Mouse (Mus musculus) intestine, postnatal 0 days (tissue): Measurements from ENCODE around the gene Ing3. TPM values are rescaled to one million over a fixed set of nuclear protein-coding genes. Genes with fewer than 3 reads are reported as not detected.

ENCODE experiments used
- ATAC-seq: fragments of 200-750 bp; cut with Nextera tagmentation; 2 replicates; pipeline ENCODE4 v1.8.0; 2017; ENCODE audit warnings: mild to moderate bottlenecking, moderate TSS enrichment, moderate library complexity
- H3K27ac ChIP-seq: fragments of 300-500 bp; sonication (generic); 2 replicates; pipeline ENCODE4 v1.5.1; 2014; ENCODE audit warnings: mild to moderate bottlenecking, low read depth, low read length, moderate library complexity
- H3K27me3 ChIP-seq: fragments of 300-500 bp; sonication (generic); replicated peaks from 2 replicates; pipeline ENCODE4 v1.6.1; 2014; ENCODE audit warnings: low read length, mixed read lengths; ENCODE audit not compliant: control insufficient read depth, insufficient read depth
- H3K36me3 ChIP-seq: fragments of 300-500 bp; sonication (generic); 2 replicates; pipeline ENCODE4 v1.6.1; 2014; ENCODE audit warnings: mild to moderate bottlenecking, moderate library complexity; ENCODE audit not compliant: control insufficient read depth, insufficient read depth
- H3K4me1 ChIP-seq: fragments of 300-500 bp; sonication (generic); replicated peaks from 2 replicates; pipeline ENCODE4 v1.6.1; 2014; ENCODE audit warnings: antibody characterized with exemption, low read length, mixed read lengths; ENCODE audit not compliant: control insufficient read depth, insufficient read depth
- H3K4me2 ChIP-seq: fragments of 300-500 bp; sonication (generic); replicated peaks from 2 replicates; pipeline ENCODE4 v1.6.1; 2014; ENCODE audit warnings: low read depth, mild to moderate bottlenecking, moderate library complexity
- H3K4me3 ChIP-seq: fragments of 300-500 bp; sonication (generic); 2 replicates; pipeline ENCODE4 v1.5.1; 2014; ENCODE audit warnings: low read depth, low read length
- H3K9ac ChIP-seq: fragments of 300-500 bp; sonication (generic); 2 replicates; pipeline ENCODE4 v1.6.1; 2014; ENCODE audit warnings: mild to moderate bottlenecking, low read depth, low read length
- H3K9me3 ChIP-seq: fragments of 300-500 bp; sonication (generic); 2 replicates; pipeline ENCODE4 v1.6.1; 2016; ENCODE audit warnings: mixed run types; ENCODE audit not compliant: control insufficient read depth
- CTCF ChIP-seq: sonication (generic); IDR thresholded peaks from 2 replicates; pipeline ENCODE4 v1.5.1; 2016; ENCODE audit warnings: low read depth, mild to moderate bottlenecking, control low read depth, antibody characterized with exemption, moderate library complexity
- WGBS: fragments of 180-500 bp; shearing (Covaris S2); extraction: QIAGEN DNeasy Blood & Tissue Kit; methylation state at CpG from one replicate; pipeline ENCODE4 v1.1.7; 2014; 5-methylcytosine and 5-hydroxymethylcytosine counted together
- polyA plus RNA-seq: library from polyadenylated mRNA; unstranded; fragments of >200 nt; fragmentation: Nextera tagmentation; extraction: Ambion mirVana; gene quantifications from 2 replicates; pipeline ENCODE4 v1.2.1, GENCODE M21; 2015

Ing3 gene
- polyA plus RNA-seq, 1 experiment from 2014 or later: 25.0 TPM

DNA sequence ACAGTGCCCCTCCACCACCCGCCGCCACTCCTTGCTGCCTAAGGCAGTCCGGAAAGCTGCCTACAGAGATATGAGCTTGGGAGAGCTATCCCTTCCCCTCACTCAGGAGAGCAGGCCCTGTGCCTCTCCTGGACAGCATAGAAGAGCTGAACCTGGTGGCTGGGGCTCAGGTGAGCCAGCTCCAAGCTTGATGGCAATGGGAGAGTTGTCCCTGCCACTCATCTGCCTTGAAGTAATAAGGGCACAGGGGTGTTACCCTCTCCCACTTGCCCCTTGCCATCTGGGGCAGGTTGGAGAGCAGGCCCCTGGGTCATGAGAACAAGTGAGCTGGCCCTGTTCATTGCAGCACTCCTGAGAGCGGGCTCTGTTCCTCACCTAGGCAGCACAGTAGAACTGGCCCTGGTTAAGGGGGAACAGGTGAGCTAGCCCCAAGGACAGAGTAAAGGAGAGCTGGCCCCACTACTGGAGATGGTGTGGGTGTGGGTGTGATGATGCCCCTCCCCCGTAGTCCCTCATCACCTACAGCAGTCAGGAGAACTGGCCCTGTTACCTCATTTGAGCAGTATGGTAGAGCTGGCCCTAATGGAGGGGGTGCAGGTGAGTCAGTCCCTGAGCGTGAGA is 65.0 kb downstream of the Ing3 start:
- Histone ChIP-seq H3K4me1 (no peaks in the 10 kb centered on the region), H3K27me3 (no peaks in the 10 kb centered on the region), H3K36me3 (no peaks in the 10 kb centered on the region), H3K27ac (no peak overlapping the region), H3K4me2 (no peak overlapping the region), H3K9me3 (no peaks in the 10 kb centered on the region), H3K9ac (no peak overlapping the region), H3K4me3 (no peak overlapping the region)
- 88% methylated on average over 6 of the region's 6 CpGs for WGBS
- no peak for ATAC-seq
- TF ChIP-seq CTCF: no peak

DNA sequence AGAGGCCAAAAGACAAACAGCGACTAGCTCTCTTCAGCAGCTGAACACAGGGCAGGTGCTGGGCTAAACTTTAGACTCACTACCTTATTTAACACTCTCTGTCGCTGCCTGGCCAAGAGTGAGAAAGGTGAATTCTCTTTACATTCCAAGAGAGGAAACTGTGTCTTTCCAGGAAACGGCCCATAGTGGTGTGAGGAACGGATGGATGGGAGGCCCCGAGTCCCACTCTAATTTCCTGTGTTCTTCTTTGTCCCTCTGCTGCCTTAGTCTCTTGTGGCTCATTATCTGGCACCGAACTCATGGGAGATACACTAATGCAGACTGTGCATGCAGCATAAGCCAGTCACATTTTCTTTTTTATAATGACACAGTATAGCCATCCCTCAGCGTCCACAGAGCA is 68.3 kb downstream of the Ing3 start:
- Histone ChIP-seq H3K9ac (no peak overlapping the region), H3K4me3 (no peak overlapping the region), H3K9me3 (no peaks in the 10 kb centered on the region), H3K27me3 (no peaks in the 10 kb centered on the region), H3K36me3 (no peaks in the 10 kb centered on the region), H3K4me1 (no peaks in the 10 kb centered on the region), H3K4me2 (no peak overlapping the region), H3K27ac (no peak overlapping the region)
- no peak for TF ChIP-seq CTCF
- no peak for ATAC-seq
- 65% methylated on average over 7 of the region's 7 CpGs for WGBS

DNA sequence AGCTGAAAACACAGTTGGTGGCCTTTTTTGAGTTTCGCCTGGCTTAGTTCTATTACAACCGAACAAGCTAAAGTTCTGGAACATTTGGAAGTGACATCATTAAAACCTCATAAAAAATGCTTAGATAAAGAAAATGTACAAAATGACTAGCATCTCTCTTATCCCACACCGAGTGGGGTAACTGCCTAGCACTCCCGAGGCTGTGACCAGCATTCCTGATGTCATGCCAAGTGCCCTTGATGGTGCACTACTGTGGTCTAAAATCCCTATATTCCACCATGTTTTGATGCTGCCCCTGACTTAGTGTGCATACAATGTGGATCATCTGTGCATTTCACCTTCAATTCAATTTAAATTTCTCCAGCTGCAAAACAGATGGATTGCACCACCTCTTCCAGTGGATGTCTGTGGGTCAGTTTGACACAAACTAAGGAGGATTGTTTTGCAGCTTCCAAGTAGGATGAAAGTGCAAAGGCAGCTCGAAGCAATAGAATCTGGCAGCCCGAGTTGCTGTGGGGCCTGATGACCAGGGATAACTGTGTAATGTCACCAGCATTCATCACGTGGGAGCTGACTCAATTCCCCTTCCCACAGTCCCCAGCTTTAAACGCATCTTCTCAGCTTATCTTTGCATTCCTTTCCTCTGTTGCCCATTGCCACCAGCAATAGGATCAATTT is 69.5 kb downstream of the Ing3 start:
- Histone ChIP-seq H3K9me3 (no peaks in the 10 kb centered on the region), H3K4me3 (no peak overlapping the region), H3K36me3 (no peaks in the 10 kb centered on the region), H3K27me3 (no peaks in the 10 kb centered on the region), H3K27ac (no peak overlapping the region), H3K4me2 (no peak overlapping the region), H3K9ac (no peak overlapping the region), H3K4me1 (no peaks in the 10 kb centered on the region)
- TF ChIP-seq CTCF: no peak
- 60% methylated on average over 8 of the region's 8 CpGs for WGBS
- ATAC-seq: no peak

DNA sequence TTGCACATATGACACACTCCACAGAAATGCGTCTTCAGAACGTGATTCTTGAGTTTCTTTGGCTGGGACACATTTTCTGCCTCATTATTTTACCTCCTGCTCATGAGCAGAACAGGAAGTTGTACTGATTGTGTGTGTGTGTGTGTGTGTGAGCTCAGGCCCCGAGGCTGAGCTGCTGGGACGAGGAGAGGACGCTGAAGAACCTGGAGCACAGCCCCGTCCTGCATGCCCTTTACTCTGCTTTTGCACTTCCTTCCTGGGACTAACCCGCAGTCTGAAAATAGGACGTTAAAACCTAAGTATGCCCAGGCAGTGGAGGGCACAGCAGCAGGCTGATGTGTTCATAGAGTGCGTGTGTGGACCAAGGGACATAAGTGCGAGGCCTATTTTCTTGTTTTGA is 70.3 kb downstream of the Ing3 start:
- Histone ChIP-seq H3K4me2 (no peak overlapping the region), H3K9ac (no peak overlapping the region), H3K4me3 (no peak overlapping the region), H3K9me3 (no peaks in the 10 kb centered on the region), H3K36me3 (no peaks in the 10 kb centered on the region), H3K4me1 (no peaks in the 10 kb centered on the region), H3K27ac (no peak overlapping the region), H3K27me3 (no peaks in the 10 kb centered on the region)
- ATAC-seq: no peak
- WGBS: 59% methylated on average over 10 of the region's 10 CpGs
- TF ChIP-seq CTCF: no peak

DNA sequence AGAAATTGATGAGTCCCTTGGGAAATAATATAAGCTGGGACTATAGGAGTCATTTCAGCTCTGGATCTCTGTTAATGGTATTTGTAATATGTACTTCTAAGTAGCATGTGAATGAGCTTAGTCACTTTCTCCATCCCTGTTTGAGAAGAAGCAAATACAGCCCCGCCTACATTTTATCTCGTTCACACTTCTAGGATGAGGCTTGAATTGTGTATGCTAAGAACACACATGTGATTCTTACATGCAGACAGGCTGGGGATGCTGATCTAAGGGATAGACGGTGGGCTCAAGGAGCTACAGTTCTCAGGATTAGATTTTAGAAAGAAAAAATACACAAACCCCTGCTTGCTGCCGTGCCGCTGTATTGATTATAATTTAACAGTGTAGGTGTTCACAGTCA is 71.3 kb downstream of the Ing3 start:
- Histone ChIP-seq H3K9me3 (no peaks in the 10 kb centered on the region), H3K27ac (no peak overlapping the region), H3K36me3 (no peaks in the 10 kb centered on the region), H3K4me1 (no peaks in the 10 kb centered on the region), H3K4me3 (no peak overlapping the region), H3K4me2 (no peak overlapping the region), H3K27me3 (no peaks in the 10 kb centered on the region), H3K9ac (no peak overlapping the region)
- 58% methylated on average over 5 of the region's 5 CpGs for WGBS
- TF ChIP-seq CTCF: no peak
- ATAC-seq: no peak

DNA sequence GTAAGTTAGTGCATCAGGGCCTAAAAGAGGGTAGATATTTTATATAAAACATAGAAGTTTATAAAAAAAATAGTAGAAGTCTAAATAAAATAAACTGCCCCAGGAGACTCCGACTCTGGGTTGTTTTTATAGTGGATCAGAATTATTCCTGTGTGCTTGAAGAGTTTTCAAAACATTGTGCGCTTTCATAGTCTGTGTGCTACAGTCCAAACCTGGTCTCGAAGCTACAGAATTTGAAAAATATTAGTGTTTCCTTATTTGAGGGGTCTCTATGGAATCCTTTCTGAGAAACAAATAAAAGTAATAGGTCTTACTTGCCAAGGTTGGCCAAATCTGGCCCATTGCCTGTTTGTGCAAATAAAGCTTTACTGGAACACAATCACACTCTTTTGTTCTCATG is 71.9 kb downstream of the Ing3 start:
- no peak for ATAC-seq
- no peaks in the 10 kb centered on the region for H3K27me3 ChIP-seq
- H3K4me1 ChIP-seq: no peaks in the 10 kb centered on the region
- no peaks in the 10 kb centered on the region for H3K36me3 ChIP-seq
- no peak overlapping the region for H3K9ac ChIP-seq
- no peaks in the 10 kb centered on the region for H3K9me3 ChIP-seq
- H3K4me3 ChIP-seq: no peak overlapping the region
- no peak for TF ChIP-seq CTCF
- H3K27ac ChIP-seq: no peak overlapping the region
- 79% methylated on average over 3 of the region's 3 CpGs for WGBS
- H3K4me2 ChIP-seq: no peak overlapping the region

DNA sequence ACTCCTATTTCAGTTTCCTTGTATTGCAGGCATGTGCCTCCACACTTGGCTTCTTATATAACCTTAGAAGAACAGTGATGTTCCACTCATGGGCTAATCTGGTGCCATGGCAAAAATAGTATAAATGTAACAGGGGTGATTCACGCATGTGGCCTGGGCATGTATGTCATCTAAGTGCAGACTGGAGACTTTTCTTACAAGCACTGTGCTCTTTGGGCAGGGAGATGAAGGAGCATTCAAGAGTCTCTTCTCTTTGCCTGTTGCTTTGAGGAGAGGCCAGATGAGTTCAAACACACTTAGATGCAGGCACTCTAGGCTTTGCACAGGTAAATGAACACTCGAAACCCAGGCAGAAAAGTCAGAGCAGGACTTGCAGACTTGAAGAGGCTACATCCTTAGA is 74.8 kb downstream of the Ing3 start:
- TF ChIP-seq CTCF: no peak
- no peak overlapping the region for H3K4me3 ChIP-seq
- no peaks in the 10 kb centered on the region for H3K27me3 ChIP-seq
- H3K4me2 ChIP-seq: no peak overlapping the region
- no peaks in the 10 kb centered on the region for H3K36me3 ChIP-seq
- ATAC-seq: no peak
- no peaks in the 10 kb centered on the region for H3K9me3 ChIP-seq
- no peak overlapping the region for H3K9ac ChIP-seq
- no peaks in the 10 kb centered on the region for H3K4me1 ChIP-seq
- 97% methylated on average over 2 of the region's 2 CpGs for WGBS
- no peak overlapping the region for H3K27ac ChIP-seq

Other genes with a start within 250 kb of the Ing3 start
- gene Tspan12, start 97.1 kb upstream of the Ing3 start, polyA plus RNA-seq: 38.8 and 43.7 TPM in 2 replicates
- 11.0 and 11.2 TPM in 2 replicates for gene Cped1, start 36.3 kb downstream of the Ing3 start, polyA plus RNA-seq